Mouse (Mus musculus) CH12.LX (cell line): ENCODE data around the gene Krt6a. TPM values are rescaled to one million over a fixed set of nuclear protein-coding genes. Genes with fewer than 3 reads are reported as not detected.
"Not testable (repeated sequence)": the region's sequence is repeated elsewhere in the genome, so short reads cannot be mapped to it uniquely, and the experiment has no call there.

Experiments
- DNase-seq: peaks from one replicate; pipeline ENCODE4 v3.0.0-alpha.2; 2013; ENCODE audit errors: extremely low read depth
- H3K27ac ChIP-seq: 2 replicates; pipeline ENCODE4 v1.5.1; 2012; ENCODE audit warnings: low read depth, mild to moderate bottlenecking, control low read depth, moderate library complexity; ENCODE audit not compliant: insufficient read depth
- H3K27me3 ChIP-seq: replicated peaks from 2 replicates; pipeline ENCODE3; 2012; ENCODE audit warnings: inconsistent platforms
- H3K36me3 ChIP-seq, 2 experiments: replicated peaks in 1 of 2; 2 replicates each; pipeline versions ENCODE3 to v1.6.1; 2012; ENCODE audit warnings: inconsistent platforms in 1 of 2, low read length in 1 of 2, mild to moderate bottlenecking in 1 of 2, mixed read lengths in 1 of 2, moderate library complexity in 1 of 2; ENCODE audit not compliant: control insufficient read depth in 1 of 2, insufficient read depth in 1 of 2
- H3K4me1 ChIP-seq, 2 experiments: 2 replicates each; pipeline ENCODE4 v1.6.1; 2012; ENCODE audit warnings: inconsistent platforms in 1 of 2, moderate library complexity in 1 of 2; ENCODE audit not compliant: insufficient read depth in 2 of 2, control insufficient read depth in 1 of 2
- H3K4me2 ChIP-seq: 2 replicates; pipeline ENCODE4 v1.6.1; 2012; ENCODE audit warnings: low read depth, mild to moderate bottlenecking, control low read depth; ENCODE audit not compliant: poor library complexity, insufficient read depth, severe bottlenecking
- H3K4me3 ChIP-seq, 3 experiments: fragments of 150-350 bp in 1 of 3; sonication (generic) in 1 of 3; replicated peaks in 1 of 3; 2 replicates each; pipeline versions ENCODE3 to v1.5.1; 2011 to 2012; ENCODE audit warnings: low read depth in 2 of 3, low read length in 2 of 3, mild to moderate bottlenecking in 2 of 3, moderate library complexity in 2 of 3, control low read depth in 1 of 3, improper control_type of control experiment in 1 of 3, inconsistent platforms in 1 of 3, mixed read lengths in 1 of 3; ENCODE audit not compliant: poor library complexity in 1 of 3
- H3K79me2 ChIP-seq: replicated peaks from 2 replicates; pipeline ENCODE4 v1.6.1; 2012; ENCODE audit warnings: mild to moderate bottlenecking, moderate library complexity; ENCODE audit not compliant: control insufficient read depth, poor library complexity, insufficient read depth, severe bottlenecking; ENCODE audit errors: extremely low read depth
- H3K9ac ChIP-seq: 2 replicates; pipeline ENCODE4 v1.6.1; 2012; ENCODE audit warnings: low read depth, mild to moderate bottlenecking, control low read depth, moderate library complexity; ENCODE audit not compliant: insufficient read depth
- H3K9me3 ChIP-seq: replicated peaks from 2 replicates; pipeline ENCODE3; 2012; ENCODE audit warnings: low read length, inconsistent platforms, mixed read lengths
- BHLHE40 ChIP-seq: IDR thresholded peaks from 2 replicates; pipeline ENCODE4 v1.6.1; 2011; ENCODE audit warnings: mild to moderate bottlenecking, low read depth, low read length, improper control_type of control experiment
- CHD1 ChIP-seq: IDR thresholded peaks from 2 replicates; pipeline ENCODE4 v1.6.1; 2012; ENCODE audit warnings: low read depth, low read length, improper control_type of control experiment, inconsistent platforms
- CHD2 ChIP-seq: IDR thresholded peaks from 2 replicates; pipeline ENCODE4 v1.6.1; 2011; ENCODE audit warnings: low read length, improper control_type of control experiment
- ELF1 ChIP-seq: IDR thresholded peaks from 2 replicates; pipeline ENCODE4 v1.6.1; 2014; ENCODE audit warnings: low read depth, mild to moderate bottlenecking, inconsistent platforms, low read length, improper control_type of control experiment
- HCFC1 ChIP-seq: IDR thresholded peaks from 2 replicates; pipeline ENCODE4 v1.6.1; 2012; ENCODE audit warnings: low read depth, mild to moderate bottlenecking, inconsistent platforms, low read length, improper control_type of control experiment
- IRF4 ChIP-seq: IDR thresholded peaks from 2 replicates; pipeline ENCODE4 v1.6.1; 2014; ENCODE audit warnings: low read depth, mild to moderate bottlenecking, inconsistent platforms, low read length, improper control_type of control experiment
- JUN ChIP-seq: IDR thresholded peaks from 2 replicates; pipeline ENCODE4 v1.6.1; 2011; ENCODE audit warnings: low read depth, mild to moderate bottlenecking, low read length, improper control_type of control experiment, moderate library complexity; ENCODE audit not compliant: insufficient read depth
- MAFK ChIP-seq: IDR thresholded peaks from 2 replicates; pipeline ENCODE4 v1.6.1; 2011; ENCODE audit warnings: low read length, improper control_type of control experiment; ENCODE audit not compliant: insufficient replicate concordance
- MAZ ChIP-seq: IDR thresholded peaks from 2 replicates; pipeline ENCODE4 v1.6.1; 2012; ENCODE audit warnings: low read depth, mild to moderate bottlenecking, inconsistent platforms, low read length, improper control_type of control experiment, moderate library complexity
- MYC ChIP-seq: IDR thresholded peaks from 2 replicates; pipeline ENCODE4 v1.6.1; 2011; ENCODE audit warnings: low read depth, mild to moderate bottlenecking, improper control_type of control experiment, low read length
- NRF1 ChIP-seq: IDR thresholded peaks from 2 replicates; pipeline ENCODE4 v1.6.1; 2014; ENCODE audit warnings: low read depth, mild to moderate bottlenecking, inconsistent platforms, low read length, improper control_type of control experiment, moderate library complexity
- PAX5 ChIP-seq: IDR thresholded peaks from 2 replicates; pipeline ENCODE4 v1.6.1; 2012; ENCODE audit warnings: low read length, inconsistent platforms, mixed read lengths
- SMC3 ChIP-seq: IDR thresholded peaks from 2 replicates; pipeline ENCODE4 v1.6.1; 2011; ENCODE audit warnings: low read depth, low read length, improper control_type of control experiment
- TCF12 ChIP-seq: IDR thresholded peaks from 2 replicates; pipeline ENCODE4 v1.6.1; 2014; ENCODE audit warnings: low read depth, mild to moderate bottlenecking, inconsistent platforms, low read length, improper control_type of control experiment
- USF1 ChIP-seq: IDR thresholded peaks from 2 replicates; pipeline ENCODE4 v1.6.1; 2014; ENCODE audit warnings: low read depth, mild to moderate bottlenecking, inconsistent platforms, low read length, improper control_type of control experiment
- USF2 ChIP-seq: conservative IDR thresholded peaks from 2 replicates; pipeline ENCODE4 v1.6.1; 2011; ENCODE audit warnings: low read depth, low read length, improper control_type of control experiment
- ZMIZ1 ChIP-seq: IDR thresholded peaks from 2 replicates; pipeline ENCODE4 v1.6.1; 2012; ENCODE audit warnings: low read depth, mild to moderate bottlenecking, inconsistent platforms, low read length, improper control_type of control experiment
- dilution Hi-C: fragments of 300-500 bp; cut with MboI; formaldehyde crosslinking; loops from 2 replicates; pipeline ENCODE4 v1.14.3; 2020; ENCODE audit warnings: low sequenced_read_pairs; ENCODE audit not compliant: extremely low pct_unique_long_range_greater_than_20kb, extremely low pct_ligation_motif_present
- in situ Hi-C: fragments of 300-500 bp; cut with MboI; formaldehyde crosslinking; loops from 3 replicates; pipeline ENCODE4 v1.14.3; 2019; ENCODE audit warnings: low sequenced_read_pairs, low pct_ligation_motif_present, low pct_unique_long_range_greater_than_20kb, mixed read lengths
- polyA plus RNA-seq: library from polyadenylated mRNA; unstranded; fragments of >175 nt; gene quantifications from 2 replicates; pipeline ENCODE4 v1.2.1, GENCODE M21; 2012; ENCODE audit warnings: low read depth; ENCODE audit not compliant: insufficient read length
- total RNA-seq, 2 experiments: library from RNA; depleted of rRNA; stranded (reverse); fragments of 300-350 nt in 1 of 2; fragments of >200 nt in 1 of 2; gene quantifications; 2 replicates each; pipeline ENCODE4 v1.2.3; 2012 to 2014

Gene Krt6a
- total and polyA plus RNA-seq, 3 experiments = not detected

DNA sequence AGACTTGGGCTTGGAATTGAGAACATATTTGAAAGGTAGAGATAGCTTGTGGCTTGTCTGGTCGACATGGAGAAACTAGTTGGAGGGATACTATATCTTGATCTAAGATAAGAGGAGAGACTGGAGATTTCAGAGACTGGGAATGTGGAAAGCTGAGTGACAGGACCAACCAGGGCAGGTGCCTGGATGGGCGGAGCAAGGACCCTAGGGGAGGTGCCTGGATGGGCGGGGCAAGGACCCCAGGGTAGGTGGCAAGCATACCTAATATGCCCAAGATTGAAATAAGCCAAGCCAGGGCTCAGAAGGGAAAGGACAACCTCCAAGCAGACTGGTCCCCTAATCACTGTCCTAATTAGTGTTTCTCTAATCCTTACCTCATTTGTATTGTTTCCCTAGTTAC lies 5.1 kb upstream of the Krt6a start:
- no peak overlapping the region for H3K27ac ChIP-seq
- no peak overlapping the region for H3K9ac ChIP-seq
- H3K4me2 ChIP-seq = no peak overlapping the region
- no peaks in the 10 kb centered on the region for H3K9me3 ChIP-seq
- in situ Hi-C loops (no loop called here), dilution Hi-C loops (no loop called here)
- H3K79me2 ChIP-seq = no peaks in the 10 kb centered on the region
- peaks cover 96% of the 10 kb centered on the region for H3K27me3 ChIP-seq
- no peaks in the 10 kb centered on the region for H3K4me1 ChIP-seq
- no peak overlapping the region for H3K4me3 ChIP-seq
- no peak for DNase-seq
- no peaks in the 10 kb centered on the region for H3K36me3 ChIP-seq
- TF ChIP-seq TCF12 (no peak), MAFK (no peak), CHD2 (no peak), MYC (no peak), IRF4 (no peak), ELF1 (no peak), ZMIZ1 (no peak), JUN (no peak), NRF1 (no peak), USF1 (no peak), PAX5 (no peak), USF2 (no peak)

DNA sequence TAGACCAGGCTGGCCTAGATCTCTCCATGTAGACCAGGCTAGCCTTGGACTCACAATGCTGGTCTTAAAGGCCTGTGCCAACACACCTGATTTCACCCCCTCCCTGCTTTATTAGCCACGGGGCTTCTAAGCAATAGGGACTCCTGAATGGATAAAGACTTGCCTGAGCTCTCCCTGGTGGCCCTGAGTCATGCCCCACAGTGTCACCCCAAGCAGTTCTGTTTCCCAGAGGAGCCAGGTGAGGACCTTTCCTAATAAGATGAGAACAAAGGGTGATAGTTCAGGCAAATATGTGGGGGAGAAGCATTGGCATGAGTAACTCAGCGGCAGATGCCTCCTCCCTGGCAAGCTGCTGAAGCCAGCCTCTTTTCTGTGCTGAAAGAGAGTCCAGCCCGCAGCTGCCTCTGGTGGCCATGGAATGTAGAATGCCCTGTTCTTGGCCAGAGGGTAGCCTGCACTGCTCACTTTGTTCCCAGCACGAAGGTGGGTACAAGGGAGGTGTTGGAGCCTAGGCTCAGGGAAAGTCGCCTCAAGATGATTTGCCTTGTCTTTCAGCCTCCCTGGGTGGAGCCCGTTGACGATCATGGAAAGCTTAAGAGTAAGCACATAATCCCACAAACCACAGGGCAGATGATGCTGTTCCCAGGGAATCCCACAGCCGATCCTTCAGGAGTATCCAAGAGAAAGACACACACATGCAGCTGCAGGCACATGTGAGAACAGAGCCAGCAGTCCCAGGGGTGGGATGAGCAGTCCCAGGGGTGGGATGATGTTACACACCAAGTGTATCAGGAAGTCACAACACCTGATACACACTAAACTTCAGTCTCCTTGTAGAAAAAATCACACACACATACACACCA lies 3.5 kb upstream of the Krt6a start:
- Histone ChIP-seq H3K9me3 (no peaks in the 10 kb centered on the region), H3K9ac (no peak overlapping the region), H3K27ac (no peak overlapping the region), H3K79me2 (no peaks in the 10 kb centered on the region), H3K4me1 (no peaks in the 10 kb centered on the region), H3K27me3 (peaks cover 86% of the 10 kb centered on the region), H3K4me2 (no peak overlapping the region), H3K36me3 (no peaks in the 10 kb centered on the region), H3K4me3 (no peak overlapping the region)
- TF ChIP-seq NRF1 (no peak), ZMIZ1 (no peak), BHLHE40 (no peak), TCF12 (no peak), CHD1 (no peak), IRF4 (no peak), HCFC1 (no peak), USF1 (no peak), JUN (no peak), SMC3 (no peak), MYC (no peak), MAZ (no peak)
- in situ Hi-C loops = no loop called here
- no peak for DNase-seq
- dilution Hi-C loops = no loop called here

DNA sequence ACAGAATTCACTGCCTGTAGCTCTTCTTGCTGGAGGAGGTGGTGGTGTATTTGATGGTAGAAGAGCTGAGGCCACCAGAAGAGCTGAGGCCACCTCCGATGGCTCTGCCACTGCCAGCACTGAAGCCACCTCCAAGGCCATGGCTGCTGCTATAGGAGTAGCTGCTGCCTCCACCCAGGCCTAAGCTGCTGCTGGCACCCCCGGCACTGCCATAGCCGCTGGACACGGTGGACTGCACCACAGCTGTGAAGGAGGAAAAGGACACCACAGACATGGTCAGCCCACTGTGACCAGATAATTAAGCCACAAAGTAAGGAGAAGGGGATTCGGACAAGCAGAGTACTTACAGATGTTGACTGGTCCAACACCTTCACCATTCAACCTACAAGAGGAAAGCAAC lies 3.6 kb downstream of the Krt6a start:
- dilution Hi-C loops, H3K4me1 ChIP-seq, in situ Hi-C loops, H3K9ac ChIP-seq, H3K27ac ChIP-seq, H3K36me3 ChIP-seq, DNase-seq, H3K4me3 ChIP-seq, H3K4me2 ChIP-seq, H3K79me2 ChIP-seq, H3K9me3 ChIP-seq: not testable (repeated sequence)
- peaks cover 75% of the 10 kb centered on the region for H3K27me3 ChIP-seq
